Mouse (Mus musculus) effector memory CD4-positive, alpha-beta T cell, adult 7 months (primary cell): ENCODE results near the gene Cdc42ep1. TPM values are rescaled to one million over a fixed set of nuclear protein-coding genes. Genes with fewer than 3 reads are reported as not detected.

ENCODE experiments used
- polyA plus RNA-seq: library from polyadenylated mRNA; unstranded; fragments of 100-300 nt; shearing (Covaris generic); gene quantifications from one replicate; pipeline ENCODE4 v1.2.1, GENCODE M21; 2017

Gene Cdc42ep1
- 0.39 TPM for polyA plus RNA-seq

DNA sequence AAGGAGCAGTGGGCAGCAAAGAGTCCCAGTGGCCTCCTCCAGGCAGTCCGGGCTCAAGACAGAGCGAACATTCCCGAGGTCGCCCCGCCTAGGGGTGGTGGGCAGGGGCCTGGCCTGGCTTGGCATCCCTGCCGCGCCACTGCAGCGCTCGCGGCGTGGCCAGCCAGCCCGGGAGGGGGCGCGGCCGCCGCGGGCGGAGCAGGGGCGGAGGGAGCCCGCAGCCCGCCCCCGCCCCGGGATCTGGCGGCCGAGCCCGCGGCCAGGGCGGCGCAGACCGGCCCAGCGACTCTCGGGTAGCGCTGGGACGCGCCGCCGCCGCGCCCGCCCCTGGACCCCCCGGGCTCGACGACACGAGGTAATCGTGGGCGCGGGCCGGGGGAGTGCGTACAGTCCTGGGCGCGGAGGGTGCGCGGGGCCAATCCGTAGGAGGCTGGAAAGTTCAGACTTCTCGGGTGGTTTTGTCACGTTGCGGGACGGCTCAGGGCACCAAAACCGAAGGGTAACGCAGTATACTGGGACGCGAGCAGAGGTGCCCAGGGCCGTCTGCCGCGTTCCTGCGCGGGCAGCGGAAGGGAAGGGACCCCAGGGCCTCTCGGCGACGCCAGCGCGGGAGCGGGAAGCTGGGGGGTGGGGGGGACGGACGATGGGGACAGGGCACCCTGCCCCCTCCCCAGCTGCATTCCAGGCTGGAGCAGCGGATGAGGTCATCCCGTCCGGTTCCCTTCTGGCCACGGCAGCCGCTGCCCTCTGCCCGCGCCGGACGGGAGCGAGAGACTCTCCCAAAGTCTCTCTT lies at the start of gene Cdc42ep1:
Gene Cdc42ep1 (plus strand): TSS at position 254 of the 793 bp plus-strand sequence.

DNA sequence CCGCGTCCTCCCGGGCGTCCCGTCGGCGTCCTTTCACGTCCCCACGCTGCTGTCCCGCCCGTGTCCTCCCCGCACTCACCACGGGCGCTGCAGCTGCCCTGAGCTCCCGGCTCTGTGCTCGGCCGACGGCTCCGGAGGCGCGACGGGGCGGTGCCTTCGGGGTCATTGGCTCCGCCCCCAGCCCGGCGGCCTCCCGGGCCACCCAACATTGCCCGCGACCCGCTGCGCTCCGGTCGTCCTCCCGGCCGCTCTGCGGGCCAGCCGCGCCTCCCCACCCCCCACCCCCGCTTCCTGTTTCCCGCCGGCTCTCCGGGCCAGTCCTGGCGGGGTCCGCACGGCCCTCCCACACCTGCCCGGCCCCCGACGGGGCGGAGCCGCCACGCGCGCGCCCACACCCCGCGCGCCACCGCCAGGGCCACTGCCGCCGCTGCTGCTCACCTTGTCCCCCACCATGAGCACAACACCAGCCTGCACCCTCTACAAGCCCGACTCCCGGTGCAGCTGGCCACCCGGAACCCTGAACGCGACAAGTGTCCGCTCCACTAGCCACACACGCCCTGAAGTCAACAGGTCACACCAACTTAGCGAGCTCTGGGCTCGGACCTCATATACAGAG lies 39.5 kb upstream of the Cdc42ep1 start, which contains the start of gene Card10:
Gene Card10 (minus strand): TSS at position 267 of the 616 bp plus-strand sequence.

DNA sequence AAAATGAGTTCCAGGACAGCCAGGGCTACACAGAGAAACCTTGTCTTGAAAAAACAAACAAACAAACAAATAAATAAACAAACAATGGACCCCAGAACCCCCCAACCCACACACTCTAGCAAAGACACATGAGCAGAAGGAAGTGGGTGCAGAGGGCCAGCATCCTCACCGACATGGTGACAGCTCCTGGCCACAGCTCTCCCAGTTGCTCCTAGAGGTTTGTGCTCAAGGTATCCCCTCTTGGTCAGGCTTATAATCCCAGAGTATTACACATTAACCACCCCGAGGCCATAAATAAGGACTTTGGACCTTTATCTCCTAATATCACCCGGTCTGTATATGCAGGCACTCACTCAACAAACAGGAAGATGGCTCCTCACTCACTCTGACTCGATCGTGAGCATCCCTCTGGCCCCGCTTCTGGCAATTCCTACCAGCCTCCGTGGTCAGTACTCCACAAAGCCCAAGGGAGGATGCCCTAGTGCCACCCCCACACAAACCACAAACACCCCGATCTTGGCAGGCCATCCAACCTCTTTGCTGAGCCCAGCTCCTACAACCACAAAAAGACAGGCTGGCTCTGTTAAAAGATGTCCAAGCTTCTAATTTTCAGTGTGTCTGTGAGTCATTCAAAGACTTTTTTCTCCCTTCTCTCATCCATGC lies 13.0 kb downstream of the Cdc42ep1 start, which contains the start of gene Lgals2:
Gene Lgals2 (minus strand): TSS at position 227 of the 663 bp plus-strand sequence.

DNA sequence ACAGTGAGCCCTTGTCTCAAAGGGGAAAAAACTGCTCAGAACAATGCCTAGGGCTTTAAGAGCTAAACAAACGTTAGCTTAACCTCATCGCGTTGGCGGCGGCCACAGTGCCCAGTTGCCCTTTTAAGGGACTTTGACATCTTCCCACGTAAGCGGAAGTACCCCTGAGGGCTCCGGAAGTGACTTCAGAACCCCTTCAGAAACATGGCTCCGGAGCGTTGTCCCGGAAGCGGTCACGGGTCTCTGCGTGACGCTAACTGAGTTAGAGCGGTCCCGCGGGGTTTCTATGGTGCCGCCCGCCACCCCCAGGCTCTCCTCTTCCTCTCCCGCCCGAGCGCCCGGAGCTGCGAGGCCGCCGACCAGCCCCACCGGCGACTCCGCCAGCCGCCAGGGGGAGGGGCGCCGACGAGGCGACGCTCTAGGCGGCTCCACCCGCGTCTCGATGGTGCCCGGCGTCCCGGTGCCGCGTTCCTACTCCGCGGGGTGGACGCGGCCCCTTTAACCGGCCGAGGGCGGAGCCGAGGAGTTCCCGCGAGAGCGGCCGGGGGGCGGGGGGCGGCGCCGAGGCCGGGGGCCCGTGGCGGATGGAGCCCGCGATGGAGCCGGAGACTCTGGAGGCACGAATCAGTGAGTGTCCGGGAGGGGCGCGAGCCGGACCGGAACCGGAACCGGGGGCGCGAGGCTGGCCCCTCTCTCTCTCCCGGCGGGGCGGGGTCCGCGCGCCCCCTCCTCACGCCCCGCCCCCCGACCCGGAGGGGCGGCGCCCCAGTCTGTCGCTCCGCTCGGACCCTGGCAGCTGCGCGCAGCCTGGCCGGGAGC lies 34.8 kb downstream of the Cdc42ep1 start, which contains the start of gene Gga1:
Gene Gga1 (plus strand): TSS at position 200 of the 819 bp plus-strand sequence.

DNA sequence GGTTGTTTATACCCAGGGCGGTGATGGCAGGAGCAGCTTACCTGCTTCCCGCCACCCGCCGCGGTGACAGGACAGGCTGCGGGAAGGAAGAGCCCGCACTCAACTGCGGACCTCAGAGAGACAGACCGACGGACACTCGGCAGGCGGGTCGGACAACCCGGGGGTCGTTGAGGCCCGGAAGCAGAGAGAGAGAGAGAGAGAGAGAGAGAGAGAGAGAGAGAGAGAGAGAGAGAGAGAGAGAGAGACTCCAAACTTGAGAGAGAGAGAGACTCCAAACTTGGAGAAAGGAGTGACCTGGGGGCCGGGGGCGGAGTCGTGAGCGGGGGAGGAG lies 57.0 kb downstream of the Cdc42ep1 start, which contains the start of gene Gm49510:
Gene Gm49510 (plus strand): TSS at position 259 of the 331 bp plus-strand sequence.

DNA sequence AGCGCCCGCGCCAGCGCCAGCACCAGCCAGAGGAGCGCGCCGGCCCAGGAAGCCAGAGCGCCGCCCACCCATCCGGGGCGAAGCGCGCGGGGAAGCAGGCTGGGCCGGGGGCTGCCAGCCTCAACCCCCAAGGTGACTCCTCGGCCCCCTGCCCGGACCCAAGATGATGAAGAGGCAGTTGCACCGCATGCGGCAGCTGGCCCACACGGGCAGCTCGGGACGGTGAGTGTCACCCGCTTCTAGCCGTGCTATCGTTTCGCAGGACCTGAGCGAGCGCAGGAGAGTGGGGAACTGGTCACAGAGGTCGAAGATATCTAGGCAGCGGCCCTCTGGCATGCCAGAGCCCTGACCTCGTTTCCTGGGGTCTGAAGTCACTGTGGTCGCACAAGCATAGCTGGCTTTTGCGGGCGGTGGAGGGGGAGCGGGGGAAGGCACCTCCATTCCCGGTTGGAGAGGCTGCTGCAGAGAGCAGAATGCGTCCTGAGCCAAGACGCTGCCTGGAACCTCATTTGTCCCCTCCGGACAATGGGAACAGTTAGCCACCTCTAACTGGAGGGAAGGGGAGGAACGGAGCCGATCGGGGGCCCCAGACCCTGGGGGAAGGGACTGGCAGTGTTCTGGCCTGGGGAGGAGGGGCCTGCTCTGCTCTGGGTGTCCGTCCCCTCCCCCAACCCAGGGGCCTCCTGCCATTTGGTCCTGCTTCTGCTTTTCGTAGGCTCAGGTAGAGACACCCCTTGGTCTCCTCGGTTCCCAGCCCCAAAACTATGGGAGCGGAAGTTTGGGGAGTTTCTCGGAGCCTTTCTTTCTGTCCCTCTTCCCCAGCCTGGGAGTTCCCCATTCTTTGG lies 57.5 kb downstream of the Cdc42ep1 start, which contains the start of gene Sh3bp1:
Gene Sh3bp1 (plus strand): TSS at position 29 of the 845 bp plus-strand sequence.

Other genes starting within 250 kb of the Cdc42ep1 start
- 307 TPM for gene Cyth4, start 245.6 kb upstream of the Cdc42ep1 start, polyA plus RNA-seq
- gene Elfn2, start 123.9 kb upstream of the Cdc42ep1 start, polyA plus RNA-seq = 0.22 TPM
- 136 TPM for gene Mfng, start 69.1 kb upstream of the Cdc42ep1 start, polyA plus RNA-seq
- 1.9 TPM for gene Card10, start 39.6 kb upstream of the Cdc42ep1 start, polyA plus RNA-seq
- gene Lgals2, start 12.9 kb downstream of the Cdc42ep1 start, polyA plus RNA-seq = not detected
- 59.0 TPM for gene Gga1, start 34.6 kb downstream of the Cdc42ep1 start, polyA plus RNA-seq
- gene Gm49510, start 57.0 kb downstream of the Cdc42ep1 start, polyA plus RNA-seq = not detected
- gene Sh3bp1, start 57.1 kb downstream of the Cdc42ep1 start, polyA plus RNA-seq = 145 TPM
- gene Pdxp, start 71.3 kb downstream of the Cdc42ep1 start, polyA plus RNA-seq = 14.5 TPM
- 575 TPM for gene Lgals1, start 84.1 kb downstream of the Cdc42ep1 start, polyA plus RNA-seq
- gene Nol12, start 92.3 kb downstream of the Cdc42ep1 start, polyA plus RNA-seq = 21.1 TPM
- 60.8 TPM for gene Triobp, start 105.1 kb downstream of the Cdc42ep1 start, polyA plus RNA-seq
- 25.0 TPM for gene H1f0, start 185.8 kb downstream of the Cdc42ep1 start, polyA plus RNA-seq
- not detected for gene Galr3, start 199.3 kb downstream of the Cdc42ep1 start, polyA plus RNA-seq
- 52.5 TPM for gene Ankrd54, start 220.3 kb downstream of the Cdc42ep1 start, polyA plus RNA-seq
- gene Eif3l, start 232.6 kb downstream of the Cdc42ep1 start, polyA plus RNA-seq = 109 TPM